Mouse (Mus musculus): ENCODE measurements around the gene Nlgn1.

- TF ChIP-seq CTCF (IDR thresholded peaks at IDR 0.05; ENCODE audit: low read depth) (no peak), EP300 (IDR thresholded peaks at IDR 0.05; ENCODE audit: low read depth) (no peak)
Observed at GRCm38 (mm10) chr3:26330019-26330418, 2.2 kb downstream of the Nlgn1 start.

Data from liver, embryonic 14.5 days (tissue).